Mouse (Mus musculus) intestine, embryonic 16.5 days (tissue): ENCODE results near the gene Abr. TPM values are rescaled to one million over a fixed set of nuclear protein-coding genes. Genes with fewer than 3 reads are reported as not detected.

Experiments used
- ATAC-seq: fragments of 200-750 bp; cut with Nextera tagmentation; 2 replicates; pipeline ENCODE4 v1.8.0; 2017; ENCODE audit warnings: moderate TSS enrichment, moderate library complexity
- H3K27ac ChIP-seq: fragments of 300-500 bp; sonication (generic); 2 replicates; pipeline ENCODE4 v1.5.1; 2014; ENCODE audit warnings: mild to moderate bottlenecking, low read length
- H3K27me3 ChIP-seq: fragments of 300-500 bp; sonication (generic); replicated peaks from 2 replicates; pipeline ENCODE4 v1.6.1; 2014; ENCODE audit warnings: low read length, control low read depth, mixed read lengths; ENCODE audit not compliant: control insufficient read depth, insufficient read depth
- H3K36me3 ChIP-seq: fragments of 300-500 bp; sonication (generic); 2 replicates; pipeline ENCODE4 v1.6.1; 2014; ENCODE audit warnings: low read length, control low read depth; ENCODE audit not compliant: control insufficient read depth, insufficient read depth
- H3K4me1 ChIP-seq: fragments of 300-500 bp; sonication (generic); 2 replicates; pipeline ENCODE4 v1.6.1; 2014; ENCODE audit warnings: low read length, control low read depth, mixed read lengths; ENCODE audit not compliant: control insufficient read depth, insufficient read depth
- H3K4me2 ChIP-seq: fragments of 300-500 bp; sonication (generic); 2 replicates; pipeline ENCODE4 v1.6.1; 2014; ENCODE audit warnings: low read depth, low read length, control low read depth
- H3K4me3 ChIP-seq: fragments of 300-500 bp; sonication (generic); 2 replicates; pipeline ENCODE4 v1.5.1; 2014; ENCODE audit warnings: mild to moderate bottlenecking, low read length
- H3K9ac ChIP-seq: fragments of 300-500 bp; sonication (generic); 2 replicates; pipeline ENCODE4 v1.6.1; 2014; ENCODE audit warnings: low read depth, low read length
- H3K9me3 ChIP-seq: fragments of 300-500 bp; sonication (generic); 2 replicates; pipeline ENCODE4 v1.6.1; 2016; ENCODE audit warnings: low read length, control low read depth; ENCODE audit not compliant: control insufficient read depth
- WGBS: fragments of 180-500 bp; shearing (Covaris S2); extraction: QIAGEN DNeasy Blood & Tissue Kit; methylation state at CpG from one replicate; pipeline ENCODE4 v1.1.7; 2014; 5-methylcytosine and 5-hydroxymethylcytosine counted together
- polyA plus RNA-seq: library from polyadenylated mRNA; unstranded; fragments of >200 nt; fragmentation: Nextera tagmentation; extraction: Ambion mirVana; gene quantifications from 2 replicates; pipeline ENCODE4 v1.2.1, GENCODE M21; 2015

Abr gene
- polyA plus RNA-seq, 1 experiment from 2014 or later, result 29.5 TPM

GRCm38 (mm10) chr11:76406702-76407583 is 215.2 kb downstream of the Abr start, which contains the start of gene Timm22:
Gene Timm22, plus strand, starts transcription at chr11:76406952.
- peak; percentile 97 for ATAC-seq
- Histone ChIP-seq H3K9me3 (no peaks in the 10 kb centered on the region), H3K4me2 (peak within 1 kb of the TSS; percentile 77), H3K27ac (peak within 1 kb of the TSS; percentile 79), H3K4me3 (peak within 1 kb of the TSS; percentile 95), H3K36me3 (peaks cover 2% of the 10 kb centered on the region; the same call in 1 of the 2 replicates), H3K9ac (peak within 1 kb of the TSS; percentile 96), H3K4me1 (0 out of 2 replicates have a peak, but pooled peaks cover 2% of the 10 kb centered on the region), H3K27me3 (no peaks in the 10 kb centered on the region)
- WGBS, result under 1% methylated on average over 46 of the region's 46 CpGs

- Histone ChIP-seq H3K27me3 (no peaks in the 10 kb centered on the region), H3K9ac (no peak overlapping the region), H3K9me3 (no peaks in the 10 kb centered on the region), H3K36me3 (no peaks in the 10 kb centered on the region), H3K4me3 (no peak overlapping the region), H3K4me2 (no peak overlapping the region), H3K27ac (no peak overlapping the region), H3K4me1 (0 out of 2 replicates have a peak, but pooled peaks cover 2% of the 10 kb centered on the region)
- no peak for ATAC-seq
- WGBS, result 81% methylated on average over 5 of the region's 5 CpGs
Observed at GRCm38 (mm10) chr11:76405626-76406264, 216.4 kb downstream of the Abr start.

- H3K4me1 ChIP-seq, result 0 out of 2 replicates have a peak, but pooled peaks cover 2% of the 10 kb centered on the region
- WGBS, result 69% methylated on average over 4 of the region's 4 CpGs
- no peak overlapping the region for H3K27ac ChIP-seq
- H3K27me3 ChIP-seq, result no peaks in the 10 kb centered on the region
- no peak overlapping the region for H3K4me3 ChIP-seq
- H3K36me3 ChIP-seq, result no peaks in the 10 kb centered on the region
- no peak overlapping the region for H3K9ac ChIP-seq
- H3K9me3 ChIP-seq, result no peaks in the 10 kb centered on the region
- ATAC-seq, result no peak
- H3K4me2 ChIP-seq, result no peak overlapping the region
Observed at GRCm38 (mm10) chr11:76405113-76405512, 217.0 kb downstream of the Abr start.

- no peak overlapping the region for H3K27ac ChIP-seq
- H3K9ac ChIP-seq, result no peak overlapping the region
- H3K4me2 ChIP-seq, result no peak overlapping the region
- no peaks in the 10 kb centered on the region for H3K9me3 ChIP-seq
- peaks cover 6% of the 10 kb centered on the region for H3K4me1 ChIP-seq
- no peaks in the 10 kb centered on the region for H3K36me3 ChIP-seq
- WGBS, result 64% methylated on average over 10 of the region's 10 CpGs
- ATAC-seq, result no peak
- no peaks in the 10 kb centered on the region for H3K27me3 ChIP-seq
- H3K4me3 ChIP-seq, result no peak overlapping the region
Observed at GRCm38 (mm10) chr11:76401398-76401797, 220.7 kb downstream of the Abr start.

GRCm38 (mm10) chr11:76399587-76400330 is 222.4 kb downstream of the Abr start:
- H3K9me3 ChIP-seq, result no peaks in the 10 kb centered on the region
- peaks cover 9% of the 10 kb centered on the region for H3K4me1 ChIP-seq
- H3K27ac ChIP-seq, result peak overlapping the region; percentile 87
- no peaks in the 10 kb centered on the region for H3K27me3 ChIP-seq
- WGBS, result 6% methylated on average over 11 of the region's 11 CpGs
- peak overlapping the region; percentile 93 for H3K4me3 ChIP-seq
- H3K4me2 ChIP-seq, result peak overlapping the region; percentile 84
- H3K9ac ChIP-seq, result peak overlapping the region; percentile 65
- ATAC-seq, result peak; percentile 54
- no peaks in the 10 kb centered on the region for H3K36me3 ChIP-seq

- peak within 1 kb of the TSS; percentile 87 for H3K9ac ChIP-seq
- peaks cover 9% of the 10 kb centered on the region for H3K4me1 ChIP-seq
- H3K4me2 ChIP-seq, result peak within 1 kb of the TSS; percentile 84
- WGBS, result under 1% methylated on average over 67 of the region's 70 CpGs
- no peaks in the 10 kb centered on the region for H3K36me3 ChIP-seq
- H3K4me3 ChIP-seq, result peak within 1 kb of the TSS; percentile 93
- ATAC-seq, result peak; percentile 92
- no peaks in the 10 kb centered on the region for H3K27me3 ChIP-seq
- H3K9me3 ChIP-seq, result no peaks in the 10 kb centered on the region
- peak within 1 kb of the TSS; percentile 87 for H3K27ac ChIP-seq
Observed at GRCm38 (mm10) chr11:76398798-76399586, 223.1 kb downstream of the Abr start, which contains the start of gene Nxn. Gene Nxn, minus strand, starts transcription at chr11:76399140.

GRCm38 (mm10) chr11:76398312-76398797 is 223.8 kb downstream of the Abr start:
- Histone ChIP-seq H3K27me3 (no peaks in the 10 kb centered on the region), H3K36me3 (no peaks in the 10 kb centered on the region), H3K4me3 (peak overlapping the region; percentile 93), H3K9ac (peak overlapping the region; percentile 87), H3K4me1 (peaks cover 9% of the 10 kb centered on the region), H3K4me2 (peak overlapping the region; percentile 84), H3K27ac (peak overlapping the region; percentile 87), H3K9me3 (no peaks in the 10 kb centered on the region)
- 0% methylated on average over 33 of the region's 33 CpGs for WGBS
- ATAC-seq, result peak; percentile 69

- no peaks in the 10 kb centered on the region for H3K36me3 ChIP-seq
- H3K4me2 ChIP-seq, result peak overlapping the region; percentile 84
- peak overlapping the region; percentile 93 for H3K4me3 ChIP-seq
- under 1% methylated on average over 26 of the region's 26 CpGs for WGBS
- peak overlapping the region; percentile 87 for H3K9ac ChIP-seq
- peak overlapping the region; percentile 87 for H3K27ac ChIP-seq
- peaks cover 9% of the 10 kb centered on the region for H3K4me1 ChIP-seq
- ATAC-seq, result peak; percentile 22; the same call in 1 of the 2 replicates
- no peaks in the 10 kb centered on the region for H3K9me3 ChIP-seq
- no peaks in the 10 kb centered on the region for H3K27me3 ChIP-seq
Observed at GRCm38 (mm10) chr11:76397650-76398311, 224.3 kb downstream of the Abr start.
